Mouse (Mus musculus): ENCODE results near the gene Tpm3.

Tpm3 gene

DNA sequence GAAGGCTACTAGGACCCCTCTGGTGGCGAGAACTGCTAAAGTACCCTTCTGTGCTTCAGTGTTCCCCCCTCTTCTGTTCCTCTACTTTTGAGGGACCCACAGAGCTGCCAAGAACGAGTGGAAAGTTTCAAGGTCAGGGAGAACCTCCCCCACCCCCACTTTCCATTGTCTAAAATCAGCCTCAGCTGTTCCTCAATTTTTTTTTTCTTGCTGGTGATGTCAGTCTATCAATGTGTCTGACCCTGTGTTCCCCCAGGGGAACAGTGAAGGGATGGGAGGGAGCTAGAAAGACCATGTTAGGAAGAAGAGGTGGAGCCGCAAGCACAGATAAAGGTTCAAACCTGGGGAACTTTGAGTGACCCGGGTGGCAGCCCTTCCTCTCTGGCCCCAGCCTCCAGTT lies at the start of gene Tpm3:
Tpm3 (plus strand) TSS at position 356 of the 400 bp plus-strand sequence.
- 65% methylated on average over 4 of the region's 4 CpGs for WGBS

DNA sequence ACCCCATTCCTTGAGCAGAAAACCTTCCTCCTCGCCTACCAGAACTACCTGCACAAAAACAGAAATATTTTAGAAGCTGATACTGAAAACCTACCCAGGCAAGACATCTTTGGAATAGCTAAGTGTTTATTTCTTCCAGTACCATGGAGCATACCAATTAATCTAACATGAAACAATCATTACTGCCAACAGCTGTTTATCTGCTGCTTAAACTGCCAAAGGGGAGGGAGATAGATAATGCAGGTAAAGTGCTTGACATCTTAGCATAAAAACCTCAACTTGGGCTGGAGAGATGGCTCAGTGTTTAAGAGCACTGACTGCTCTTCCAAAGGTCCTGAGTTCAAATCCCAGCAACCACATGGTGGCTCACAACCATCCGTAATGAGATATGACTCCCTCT lies 37.8 kb upstream of the Tpm3 start:
- WGBS: 92% methylated on average over 2 of the region's 2 CpGs

DNA sequence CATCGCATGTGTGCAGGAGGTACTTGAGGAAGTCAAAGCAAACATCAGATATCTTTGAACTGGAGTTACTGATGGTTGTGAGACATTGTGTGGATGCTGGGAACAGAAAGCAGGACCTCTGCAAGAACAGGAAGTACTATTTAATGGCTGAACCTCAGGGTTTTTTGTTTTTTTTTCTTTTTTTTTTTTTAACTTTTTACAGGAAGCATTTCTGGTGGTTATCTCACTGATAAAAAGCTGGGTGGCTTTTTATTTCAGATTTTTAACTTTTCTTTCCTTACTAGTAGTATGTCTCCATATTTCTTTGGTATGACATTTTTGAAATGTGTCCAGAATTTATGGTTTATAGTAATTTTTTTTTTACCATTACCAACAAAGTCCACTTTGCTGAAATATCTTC lies 36.2 kb upstream of the Tpm3 start:
- WGBS: 98% methylated on average over 1 of the region's 1 CpGs

DNA sequence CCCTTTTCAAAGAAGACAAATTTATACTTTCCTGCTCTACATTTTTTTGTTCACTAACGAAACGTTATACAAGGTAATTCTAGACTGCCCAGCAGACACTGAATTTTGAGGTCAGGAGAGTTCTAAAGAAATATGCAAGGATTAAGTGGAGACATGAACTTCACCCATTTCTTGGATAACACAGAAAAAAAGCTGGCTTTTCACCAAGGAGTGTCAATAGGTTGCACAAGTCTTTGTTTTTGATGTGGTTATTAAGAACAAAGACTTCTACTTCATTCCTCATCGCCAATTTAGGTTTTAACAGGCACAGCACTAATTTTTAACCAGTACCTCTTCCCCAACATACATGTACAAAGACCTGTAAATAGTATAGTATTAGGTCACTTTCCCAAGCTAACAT lies 22.8 kb upstream of the Tpm3 start:
- WGBS: 23% methylated on average over 3 of the region's 3 CpGs

DNA sequence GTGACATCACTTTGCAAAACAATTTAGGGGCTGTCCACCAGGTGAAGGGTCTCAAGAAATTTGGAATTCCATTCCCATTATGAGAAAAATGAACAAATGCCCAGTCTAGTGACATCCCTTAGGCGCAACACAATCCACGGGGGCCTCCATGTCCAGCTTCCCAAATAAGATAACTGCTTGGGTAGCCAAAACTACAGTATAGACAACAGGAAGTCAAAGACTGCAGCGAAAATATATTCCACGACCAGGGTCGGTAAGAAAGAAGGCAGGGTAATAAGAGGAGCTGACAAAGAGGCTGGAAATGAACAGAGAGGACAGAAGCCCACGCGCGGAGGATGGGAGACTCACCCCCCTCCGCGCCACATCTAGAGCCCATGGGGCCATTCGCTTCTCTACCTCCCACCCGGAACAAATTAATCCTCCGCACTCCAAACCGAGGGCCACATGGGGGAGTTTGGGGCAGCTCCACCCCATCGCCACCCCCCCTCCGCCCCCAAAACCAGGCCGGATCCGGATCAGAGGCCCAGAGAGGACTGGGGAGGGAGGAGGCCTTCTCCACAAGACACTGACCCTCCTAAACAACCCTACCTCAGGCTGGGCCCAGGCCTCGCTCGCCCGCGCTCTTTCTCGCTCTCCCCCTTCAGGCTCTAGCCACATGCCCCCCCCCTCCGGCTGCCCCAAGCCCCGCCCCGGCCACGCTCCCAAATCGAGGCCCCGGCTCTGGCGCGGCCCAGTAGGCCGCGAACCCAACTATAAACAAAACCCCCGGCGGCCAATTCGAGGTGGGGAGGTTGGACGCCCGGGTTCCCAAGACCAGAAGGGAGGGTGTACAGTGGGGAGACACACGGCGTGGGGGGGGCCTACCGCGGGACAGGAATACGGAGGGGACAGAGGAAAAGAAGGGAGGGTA lies 20.8 kb upstream of the Tpm3 start, which contains the start of gene 4933434E20Rik:
4933434E20Rik (plus strand) TSS at position 196 of the 910 bp plus-strand sequence.
- WGBS: 1% methylated on average over 41 of the region's 43 CpGs

DNA sequence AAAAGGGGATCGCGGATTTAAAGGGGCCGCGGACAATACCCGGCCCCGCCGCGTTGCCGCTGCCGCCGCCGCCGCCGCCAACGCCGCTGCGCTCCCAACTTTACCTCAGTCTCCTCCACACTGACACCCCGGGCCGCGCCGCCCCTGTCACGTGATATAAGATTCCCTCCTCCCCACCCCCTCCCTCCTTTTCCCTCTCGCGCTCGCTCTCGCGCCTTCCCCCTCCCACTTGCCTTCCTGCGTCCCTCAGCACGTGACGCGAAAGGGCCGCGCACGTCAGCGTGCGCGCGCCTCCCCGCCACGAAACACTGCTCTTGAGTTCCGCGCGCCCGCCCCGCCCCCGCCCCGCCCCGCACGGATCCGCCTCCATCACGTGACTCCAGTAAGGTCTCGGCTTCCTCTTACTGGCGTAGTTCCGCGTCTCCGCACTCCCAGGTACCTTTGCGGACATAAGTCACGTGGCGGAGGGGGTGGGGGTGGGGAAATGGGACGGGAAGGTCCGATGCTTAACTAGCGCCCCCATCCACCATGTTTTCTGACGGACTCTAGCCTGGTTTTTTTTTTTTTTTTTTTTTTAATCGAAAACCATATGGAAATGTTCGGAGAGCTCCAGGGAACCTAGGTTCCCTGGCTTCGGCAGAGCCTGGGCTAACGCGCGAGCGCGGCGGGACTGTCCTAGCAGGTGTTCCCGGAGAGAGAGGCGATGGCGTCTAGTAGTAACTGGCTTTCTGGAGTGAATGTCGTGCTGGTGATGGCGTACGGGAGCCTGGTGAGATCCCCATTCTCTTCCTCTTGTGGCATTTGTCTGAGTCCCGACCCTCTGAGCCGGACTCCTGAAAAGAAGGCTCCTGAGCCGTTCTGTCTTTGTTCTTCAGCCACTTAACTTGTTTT lies 19.9 kb upstream of the Tpm3 start, which contains the start of gene Ubap2l:
Ubap2l (minus strand) TSS at position 278 of the 891 bp plus-strand sequence.
- WGBS: 1% methylated on average over 81 of the region's 81 CpGs

DNA sequence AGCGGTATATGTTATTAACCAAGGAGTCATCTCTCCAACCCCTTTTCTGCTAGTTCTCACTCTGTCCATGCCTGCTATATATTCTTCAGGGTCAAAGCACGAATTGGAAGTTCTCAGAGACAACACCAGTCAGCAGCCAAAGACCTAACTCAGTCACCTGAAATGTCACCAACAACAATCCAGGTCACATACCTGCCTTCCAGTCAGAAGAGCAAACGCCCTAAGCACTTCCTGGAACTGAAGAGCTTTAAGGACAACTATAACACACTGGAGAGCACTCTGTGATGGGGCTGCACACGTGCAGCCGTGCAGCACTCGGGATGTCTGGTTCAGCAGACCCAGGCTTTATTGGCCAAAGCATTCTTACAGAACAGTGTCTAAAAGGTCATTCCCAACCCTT lies 10.9 kb upstream of the Tpm3 start:
- WGBS: 94% methylated on average over 6 of the region's 6 CpGs

DNA sequence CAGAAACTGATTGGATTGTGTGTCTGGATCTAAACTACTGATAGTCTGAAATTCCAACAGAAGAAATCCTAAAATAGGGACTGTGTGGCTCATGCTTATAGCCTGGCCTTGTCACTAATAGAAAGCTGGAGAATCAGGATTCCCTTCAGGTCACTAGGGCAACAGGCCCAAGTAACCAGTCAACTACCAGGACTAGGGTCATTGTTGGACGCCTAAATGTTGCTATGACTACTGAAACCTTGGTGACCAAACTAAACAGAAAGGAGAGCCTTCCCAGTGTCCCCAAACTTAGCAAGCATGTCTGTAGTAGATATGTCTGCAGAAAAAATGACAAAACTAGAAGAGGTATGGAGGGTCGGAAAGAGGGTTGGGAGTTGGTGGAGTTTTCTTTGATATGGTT lies 9.9 kb upstream of the Tpm3 start:
- WGBS: 58% methylated on average over 2 of the region's 2 CpGs

DNA sequence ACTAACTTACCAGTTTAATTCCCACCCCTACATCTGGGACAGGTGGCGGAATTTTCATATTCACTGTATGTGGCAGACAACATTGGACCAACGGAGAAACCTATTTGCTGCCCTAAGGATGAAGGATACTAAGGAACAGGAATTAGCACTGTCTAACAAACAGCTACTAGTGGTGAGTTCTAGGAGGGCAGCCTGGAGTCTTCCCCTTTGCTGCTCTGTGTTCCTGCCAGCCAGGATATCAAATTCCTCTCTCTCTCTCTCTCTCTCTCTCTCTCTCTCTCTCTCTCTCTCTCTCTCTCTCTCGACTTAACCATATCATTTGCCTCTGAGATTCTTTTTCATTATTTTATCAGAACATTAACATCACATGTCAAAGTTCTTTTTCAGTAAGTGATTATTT lies 8.1 kb upstream of the Tpm3 start:
- WGBS: 78% methylated on average over 3 of the region's 3 CpGs

DNA sequence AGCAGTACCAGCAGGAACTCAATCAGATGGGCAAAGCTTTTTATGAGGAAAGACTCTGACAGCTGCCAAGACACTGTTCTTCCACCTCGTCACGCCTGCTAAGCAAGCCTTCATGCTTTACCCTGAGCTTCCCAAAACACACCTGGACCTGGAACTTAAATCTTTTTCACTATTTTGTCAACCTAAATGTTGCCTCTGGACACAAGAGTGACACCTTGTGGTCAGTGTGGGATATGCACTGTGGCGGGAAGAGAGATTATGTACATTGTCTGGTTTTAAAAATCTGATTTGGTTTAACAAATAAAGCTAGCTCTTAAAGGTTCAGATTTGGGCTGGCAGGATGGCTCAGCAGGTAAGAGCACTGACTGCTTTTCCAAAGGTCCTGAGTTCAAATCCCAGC lies 6.9 kb upstream of the Tpm3 start:
- WGBS: 54% methylated on average over 3 of the region's 3 CpGs

DNA sequence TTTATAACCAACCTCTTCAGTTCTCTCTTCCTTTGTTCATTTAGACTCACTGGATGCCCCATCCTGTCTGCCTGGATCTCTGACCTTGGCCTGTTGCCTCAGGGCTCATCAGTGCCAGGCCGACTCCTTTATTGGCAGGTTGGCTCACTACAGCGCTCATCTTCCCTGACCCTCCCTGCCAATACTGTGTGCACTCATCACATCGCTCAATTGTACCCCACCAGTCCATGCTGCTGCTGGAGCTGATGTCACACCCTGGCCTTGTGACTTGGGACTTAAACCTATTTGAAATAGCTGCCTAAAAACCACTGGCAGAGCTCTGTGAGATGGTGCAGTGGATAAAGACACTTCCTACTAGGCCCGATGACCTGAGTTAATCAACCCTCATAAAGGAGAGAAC lies 4.6 kb upstream of the Tpm3 start:
- WGBS: 86% methylated on average over 4 of the region's 4 CpGs

DNA sequence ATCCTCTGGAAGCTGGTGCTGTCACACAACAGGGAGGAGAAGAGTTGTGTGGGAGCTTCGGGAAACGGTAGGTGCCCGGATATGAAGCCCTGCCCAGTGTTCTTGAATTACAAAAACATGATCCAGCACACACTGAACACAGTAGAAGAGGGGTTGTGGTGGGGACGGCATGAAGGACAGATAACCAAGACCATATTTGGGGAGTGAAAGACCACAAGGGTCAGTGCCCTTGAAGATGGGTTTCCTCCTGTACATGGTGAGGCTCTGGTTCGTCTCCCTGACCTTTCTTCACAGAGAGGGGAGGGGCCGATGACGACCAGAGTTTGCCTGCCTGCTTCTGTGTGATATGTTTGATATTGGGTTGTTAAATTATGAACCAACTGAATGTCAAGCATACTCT lies 2.8 kb upstream of the Tpm3 start:
- WGBS: 78% methylated on average over 7 of the region's 7 CpGs

DNA sequence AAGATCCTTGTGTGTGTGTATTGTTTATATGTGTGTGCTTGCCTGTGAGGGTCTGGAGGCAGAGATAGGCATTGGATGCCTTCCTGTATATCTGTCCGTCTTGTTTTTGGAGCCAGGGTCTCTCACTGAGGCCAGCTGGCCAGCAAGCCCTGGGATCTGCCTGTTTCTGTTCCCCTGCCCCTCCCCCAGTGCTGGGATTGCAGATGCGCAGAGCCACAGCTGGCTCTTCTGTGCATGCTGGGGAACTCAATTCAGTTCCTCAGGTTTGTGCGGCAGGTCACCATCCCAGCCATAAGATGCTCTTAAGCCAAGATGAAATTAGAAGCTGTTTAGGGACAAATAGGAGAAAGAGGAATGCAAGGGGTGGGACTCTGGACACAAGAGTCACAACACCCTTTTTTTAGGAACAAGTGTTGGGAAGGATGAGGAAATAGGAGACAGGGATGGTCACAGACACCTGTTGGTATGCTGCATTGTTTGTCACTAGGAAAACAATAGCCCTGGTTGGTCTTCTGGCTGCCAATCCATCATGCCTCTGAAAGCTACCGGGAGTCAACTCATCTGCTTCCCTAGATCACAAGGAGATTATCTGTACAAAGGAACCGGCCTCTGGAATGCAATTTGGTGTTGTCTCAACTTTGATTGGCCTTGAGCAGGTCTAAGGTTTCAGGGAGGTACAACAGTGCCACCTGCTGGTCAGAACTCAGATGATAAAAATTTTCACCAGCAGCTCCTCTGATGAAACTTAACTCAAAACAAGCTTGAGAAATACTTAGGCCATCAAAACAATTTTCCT lies 4.7 kb downstream of the Tpm3 start:
- WGBS: 17% methylated on average over 5 of the region's 5 CpGs

DNA sequence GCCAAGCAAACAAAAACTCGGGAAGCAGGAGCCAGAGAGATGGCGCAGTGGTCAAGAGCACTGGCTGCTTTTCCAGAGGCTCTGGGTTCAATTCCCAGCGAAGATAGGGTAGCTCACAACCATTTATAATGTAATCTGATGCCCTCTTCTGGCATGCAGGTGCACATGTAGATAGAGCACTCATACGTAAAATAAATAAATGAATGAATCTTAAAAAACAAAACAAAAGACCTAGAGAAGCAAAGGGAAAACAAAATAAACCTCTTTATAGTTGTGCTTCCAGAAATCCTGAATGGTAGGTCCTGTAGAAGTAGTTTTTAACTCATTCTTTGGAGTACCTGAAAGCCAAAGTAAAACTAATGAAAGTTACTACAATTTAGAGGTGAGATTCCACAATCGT lies 5.8 kb downstream of the Tpm3 start:
- 50% methylated on average over 5 of the region's 5 CpGs for WGBS

DNA sequence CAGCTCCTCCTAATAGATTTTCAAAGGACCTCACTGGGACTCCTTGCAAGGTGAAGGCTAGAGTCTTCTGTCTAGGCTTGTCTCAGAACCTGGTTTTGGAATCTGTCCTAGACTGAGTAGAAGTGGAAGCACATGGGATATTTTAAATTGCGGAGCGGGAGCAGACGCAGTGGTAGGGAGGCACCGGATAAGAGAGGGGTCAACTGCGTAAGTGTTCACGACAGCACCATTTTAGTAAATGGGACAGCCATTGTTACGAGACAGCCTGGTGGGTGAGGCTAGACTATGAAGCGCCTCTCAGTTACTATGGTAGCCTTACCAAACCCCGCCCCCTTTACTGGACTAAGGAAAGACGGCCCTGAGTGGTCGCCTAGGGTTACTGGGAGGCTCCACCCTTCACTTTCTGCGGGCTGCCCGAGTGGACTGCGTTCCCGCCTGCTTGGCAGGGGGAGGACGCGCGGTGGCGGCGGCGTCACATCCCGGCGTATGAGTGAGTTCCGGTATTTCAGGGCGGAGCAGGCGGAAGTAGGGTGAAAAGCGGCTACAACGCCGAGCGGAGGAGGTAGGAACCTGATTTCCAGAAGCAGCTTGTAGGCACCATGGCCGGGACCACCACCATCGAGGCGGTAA lies 6.8 kb downstream of the Tpm3 start:
- WGBS: under 1% methylated on average over 33 of the region's 33 CpGs

DNA sequence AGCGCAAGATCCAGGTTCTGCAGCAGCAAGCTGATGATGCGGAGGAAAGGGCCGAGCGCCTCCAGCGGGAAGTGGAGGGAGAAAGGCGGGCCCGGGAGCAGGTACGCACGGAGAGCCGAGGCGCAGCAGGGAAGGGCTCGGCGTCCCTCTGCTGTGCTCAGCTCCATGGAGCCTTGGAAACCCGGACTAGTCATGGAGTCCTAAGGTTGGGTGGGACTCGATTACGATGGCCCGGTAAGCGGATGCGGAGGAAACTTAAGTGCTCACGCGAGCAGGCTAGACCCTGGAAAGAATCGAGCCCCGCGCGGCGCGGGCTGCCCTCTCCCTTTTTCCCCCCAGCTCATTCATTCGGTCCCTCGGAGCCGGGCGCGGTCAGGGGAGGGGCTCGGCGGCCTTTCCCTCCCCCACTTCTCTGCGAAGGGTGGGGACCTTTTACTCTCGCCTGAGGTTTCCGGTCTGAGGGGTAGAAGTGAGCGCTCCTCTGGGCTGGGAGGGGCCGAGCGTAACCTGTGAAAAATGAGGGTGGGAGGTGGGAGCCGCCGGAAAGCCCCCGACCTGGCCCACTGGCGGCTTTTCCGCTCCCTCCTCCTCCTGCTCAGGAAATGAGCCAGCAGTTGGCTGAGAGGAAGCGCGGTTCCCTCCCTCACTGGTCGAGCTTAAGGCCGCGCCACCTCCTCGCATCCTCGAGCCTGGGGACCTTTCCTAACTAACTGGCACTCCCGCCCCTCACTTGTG lies 7.5 kb downstream of the Tpm3 start:
- WGBS: 0% methylated on average over 53 of the region's 53 CpGs

DNA sequence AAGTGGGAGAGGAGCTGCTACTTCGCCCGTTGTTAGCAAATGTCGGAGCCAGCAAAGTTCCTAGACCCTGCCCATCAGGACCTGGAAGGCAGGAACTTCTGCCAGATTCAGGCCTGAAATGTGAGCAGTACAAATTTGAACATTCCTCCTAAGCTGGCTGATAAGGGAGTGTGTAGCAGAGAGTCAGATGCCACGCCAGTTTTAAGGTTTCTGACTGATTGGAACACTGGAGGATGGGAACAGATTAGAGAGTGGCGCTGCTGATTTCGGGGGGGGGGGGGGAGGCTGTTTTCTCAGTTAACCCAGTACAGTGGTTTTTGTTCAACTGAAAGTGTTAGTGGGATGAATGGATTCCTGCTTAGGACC lies 8.0 kb downstream of the Tpm3 start:
- WGBS: under 1% methylated on average over 6 of the region's 6 CpGs

DNA sequence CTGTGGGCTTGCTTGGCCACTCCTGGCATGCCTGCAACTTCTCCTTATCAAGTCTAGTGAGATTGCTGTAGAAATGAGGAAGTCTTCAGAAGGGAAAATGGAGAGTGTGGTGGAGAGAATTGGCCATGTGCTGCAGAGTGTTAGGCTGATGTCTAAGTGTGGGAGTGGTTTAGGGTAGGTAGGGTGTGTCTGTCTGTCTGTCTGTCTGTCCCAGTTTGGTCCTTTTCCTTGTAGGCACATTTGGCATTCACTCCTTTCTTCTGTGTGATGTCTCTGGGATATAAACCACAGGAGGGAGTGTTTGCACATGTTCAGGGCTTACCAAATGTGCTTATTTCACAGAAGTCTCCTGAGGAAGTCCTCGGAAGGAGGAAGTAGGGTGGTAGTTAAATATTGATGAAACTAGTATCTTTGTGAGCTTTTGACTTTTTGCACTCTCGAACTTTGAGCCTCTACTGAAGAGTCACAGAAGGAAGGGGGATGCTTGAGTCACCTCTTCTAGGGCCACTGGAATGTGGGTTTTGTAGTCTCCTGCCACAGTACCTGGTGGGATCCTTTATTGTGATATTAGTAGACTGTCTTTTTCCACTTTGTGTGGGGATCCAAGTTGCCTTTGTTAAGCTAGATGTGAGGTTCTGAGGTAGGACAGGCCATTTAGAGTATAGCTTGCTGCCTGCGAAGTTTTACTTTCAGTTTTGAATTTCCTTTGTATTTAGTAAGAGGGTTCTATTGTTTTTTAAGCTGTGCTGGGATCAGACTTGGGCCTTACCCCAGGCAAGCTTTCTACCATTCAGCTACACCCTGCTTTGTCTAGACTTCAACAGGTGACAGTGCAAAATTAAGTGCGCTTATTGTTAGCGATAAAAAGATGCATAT lies 9.2 kb downstream of the Tpm3 start:
- WGBS: 44% methylated on average over 5 of the region's 5 CpGs

DNA sequence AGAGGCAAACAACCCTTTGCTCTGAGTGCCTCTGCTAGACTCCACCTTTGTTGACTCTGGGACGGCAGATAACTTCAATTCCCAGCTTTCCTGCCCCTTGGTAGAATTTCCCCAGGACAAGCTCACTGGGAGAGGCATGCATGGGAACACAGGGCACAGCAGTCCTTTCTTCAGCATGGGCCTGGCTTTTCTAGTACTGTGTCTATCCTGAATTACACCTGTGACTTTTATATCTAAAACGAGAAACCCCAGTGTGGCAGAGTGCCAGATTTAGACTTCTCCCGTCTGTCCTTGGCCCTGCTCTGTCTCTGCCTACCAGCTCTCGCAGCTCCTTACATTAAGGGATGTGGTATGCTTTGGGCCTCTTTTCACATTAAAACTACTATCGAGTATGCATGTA lies 10.6 kb downstream of the Tpm3 start:
- WGBS: 21% methylated on average over 5 of the region's 5 CpGs
